Mouse (Mus musculus) limb, embryonic 14.5 days (tissue): ENCODE measurements around the gene Ces1f. TPM values are rescaled to one million over a fixed set of nuclear protein-coding genes. Genes with fewer than 3 reads are reported as not detected.

Experiments used
- ATAC-seq: fragments of 200-750 bp; cut with Nextera tagmentation; 2 replicates; pipeline ENCODE4 v1.8.0; 2017; ENCODE audit warnings: low read depth, moderate number of reproducible peaks, moderate TSS enrichment; ENCODE audit not compliant: low FRiP score
- DNase-seq: peaks from one replicate; pipeline ENCODE4 v3.0.0-alpha.2; 2015; ENCODE audit warnings: low spot score
- H3K27ac ChIP-seq: fragments of 300-500 bp; sonication (generic); replicated peaks from 2 replicates; pipeline ENCODE4 v1.5.1; 2014; ENCODE audit warnings: low read depth, mild to moderate bottlenecking, low read length, moderate library complexity, mixed read lengths
- H3K27me3 ChIP-seq: fragments of 300-500 bp; sonication (generic); 2 replicates; pipeline ENCODE4 v1.6.1; 2014; ENCODE audit warnings: low read length, mixed read lengths; ENCODE audit not compliant: control insufficient read depth, insufficient read depth
- H3K36me3 ChIP-seq: fragments of 300-500 bp; sonication (generic); 2 replicates; pipeline ENCODE4 v1.6.1; 2014; ENCODE audit warnings: mild to moderate bottlenecking, low read length, moderate library complexity, mixed read lengths; ENCODE audit not compliant: control insufficient read depth, insufficient read depth
- H3K4me1 ChIP-seq: fragments of 300-500 bp; sonication (generic); 2 replicates; pipeline ENCODE4 v1.6.1; 2014; ENCODE audit warnings: antibody characterized with exemption, low read length, mixed read lengths; ENCODE audit not compliant: control insufficient read depth, insufficient read depth
- H3K4me2 ChIP-seq: fragments of 300-500 bp; sonication (generic); replicated peaks from 2 replicates; pipeline ENCODE4 v1.6.1; 2014; ENCODE audit warnings: low read depth, mild to moderate bottlenecking, low read length, moderate library complexity; ENCODE audit not compliant: severe bottlenecking
- H3K4me3 ChIP-seq: fragments of 300-500 bp; sonication (generic); replicated peaks from 2 replicates; pipeline ENCODE4 v1.5.1; 2014; ENCODE audit warnings: low read length
- H3K9ac ChIP-seq: fragments of 300-500 bp; sonication (generic); 2 replicates; pipeline ENCODE4 v1.6.1; 2014; ENCODE audit warnings: mild to moderate bottlenecking, low read depth, low read length, moderate library complexity; ENCODE audit not compliant: severe bottlenecking
- H3K9me3 ChIP-seq: fragments of 300-500 bp; sonication (generic); 2 replicates; pipeline ENCODE4 v1.6.1; 2016; ENCODE audit warnings: low read length; ENCODE audit not compliant: control insufficient read depth
- POLR2A ChIP-seq: fragments of 200-500 bp; IDR thresholded peaks from 2 replicates; pipeline ENCODE4 v1.8.0; 2012; ENCODE audit warnings: inconsistent platforms, mild to moderate bottlenecking, moderate library complexity, borderline replicate concordance; ENCODE audit not compliant: insufficient read depth, insufficient read length; ENCODE audit errors: extremely low read depth
- WGBS: fragments of 180-500 bp; shearing (Covaris S2); extraction: QIAGEN DNeasy Blood & Tissue Kit; methylation state at CpG from one replicate; pipeline ENCODE4 v1.1.7; 2014; 5-methylcytosine and 5-hydroxymethylcytosine counted together
- polyA plus RNA-seq, 2 experiments: library from polyadenylated mRNA; depleted of rRNA in 1 of 2; stranded (reverse) in 1 of 2; unstranded in 1 of 2; fragments of >200 nt; fragmentation: Nextera tagmentation in 1 of 2; extraction: Ambion mirVana in 1 of 2; gene quantifications; 2 replicates each; pipeline versions ENCODE4 v1.2.1 to v1.2.3; 2012 to 2014

The Ces1f gene
- polyA plus RNA-seq (2012; rRNA removed) (0.08 and 0.09 TPM in 2 replicates), polyA plus RNA-seq (2014; fragmentation: Nextera tagmentation; extraction: Ambion mirVana) (0.22 TPM in 1 of 2 replicates, not detected in the other)

DNA sequence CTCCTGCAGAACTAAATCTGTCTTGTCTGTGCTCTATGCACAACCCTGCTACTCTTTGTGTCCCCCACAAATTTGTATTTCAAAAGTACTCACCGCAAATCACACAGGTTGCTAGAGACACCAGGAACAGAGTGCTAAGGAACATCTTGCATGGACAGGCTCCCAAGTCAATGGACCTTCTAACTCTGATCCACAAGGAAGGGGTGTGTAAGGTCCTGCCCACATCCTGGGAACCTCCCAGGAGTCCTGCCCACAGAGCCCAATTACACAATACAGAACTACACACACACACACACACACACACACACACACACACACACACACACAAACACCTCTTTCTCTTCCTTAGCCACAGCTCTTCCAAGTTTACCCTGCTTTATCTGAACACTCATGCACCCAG is at the start of gene Ces1f:
TSS of gene Ces1f (minus strand) at position 192 of the 400 bp plus-strand sequence.
- Histone ChIP-seq H3K4me1 (no peaks in the 10 kb centered on the region), H3K4me2 (no peak within 1 kb of the TSS), H3K27me3 (no peaks in the 10 kb centered on the region), H3K9ac (no peak within 1 kb of the TSS), H3K4me3 (no peak within 1 kb of the TSS), H3K9me3 (no peaks in the 10 kb centered on the region), H3K36me3 (no peaks in the 10 kb centered on the region), H3K27ac (no peak within 1 kb of the TSS)
- ATAC-seq = no peak
- WGBS = 89% methylated on average over 1 of the region's 1 CpGs
- no peak for TF ChIP-seq POLR2A
- no peak for DNase-seq

DNA sequence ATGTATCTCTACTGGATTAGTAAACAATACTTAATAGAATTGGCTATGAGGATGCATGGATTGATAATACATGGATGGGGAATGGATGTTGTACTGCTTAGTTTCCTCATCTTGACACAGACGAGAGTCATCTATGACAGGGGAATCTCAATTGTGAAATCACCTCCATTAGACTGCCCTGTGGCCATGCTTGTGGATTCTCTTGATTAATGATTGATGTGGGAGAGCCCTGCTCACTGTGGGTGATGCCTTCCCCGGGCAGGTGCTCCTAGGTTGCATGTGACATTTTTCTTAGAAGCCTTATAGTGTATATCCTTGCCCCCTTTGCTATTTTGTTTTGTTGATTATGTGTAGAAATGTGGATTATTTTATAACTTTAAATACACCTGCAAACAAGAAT is 45.6 kb upstream of the Ces1f start:
- Histone ChIP-seq H3K27ac (no peak overlapping the region), H3K4me3 (no peak overlapping the region), H3K9ac (no peak overlapping the region), H3K27me3 (no peaks in the 10 kb centered on the region), H3K36me3 (no peaks in the 10 kb centered on the region), H3K9me3 (no peaks in the 10 kb centered on the region), H3K4me2 (no peak overlapping the region), H3K4me1 (no peaks in the 10 kb centered on the region)
- no peak for TF ChIP-seq POLR2A
- 71% methylated on average over 2 of the region's 2 CpGs for WGBS
- no peak for ATAC-seq
- no peak for DNase-seq

DNA sequence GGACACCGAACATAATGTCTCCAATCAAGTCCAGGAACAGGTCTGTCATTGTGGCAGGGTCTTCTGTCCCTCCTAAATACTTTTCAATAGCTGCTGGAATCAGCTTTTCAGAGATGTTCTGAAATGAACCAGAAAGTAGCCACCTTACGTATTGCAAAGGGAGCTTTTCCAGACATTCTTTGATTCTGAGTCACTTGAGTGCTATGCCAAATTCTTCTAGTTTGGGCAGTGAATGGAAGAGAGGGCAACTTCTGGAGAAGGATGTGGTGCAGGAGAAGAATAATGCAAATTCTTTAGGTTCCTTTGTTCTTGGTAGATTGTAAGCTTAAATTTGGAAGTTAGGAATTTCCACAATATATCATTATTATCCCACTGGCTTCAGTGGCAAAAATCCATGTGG is 37.5 kb upstream of the Ces1f start:
- Histone ChIP-seq H3K27me3 (no peaks in the 10 kb centered on the region), H3K4me3 (no peak overlapping the region), H3K4me2 (no peak overlapping the region), H3K27ac (no peak overlapping the region), H3K9me3 (no peaks in the 10 kb centered on the region), H3K9ac (no peak overlapping the region), H3K4me1 (no peaks in the 10 kb centered on the region), H3K36me3 (no peaks in the 10 kb centered on the region)
- TF ChIP-seq POLR2A = no peak
- DNase-seq = no peak
- no peak for ATAC-seq
- 92% methylated on average over 2 of the region's 2 CpGs for WGBS

DNA sequence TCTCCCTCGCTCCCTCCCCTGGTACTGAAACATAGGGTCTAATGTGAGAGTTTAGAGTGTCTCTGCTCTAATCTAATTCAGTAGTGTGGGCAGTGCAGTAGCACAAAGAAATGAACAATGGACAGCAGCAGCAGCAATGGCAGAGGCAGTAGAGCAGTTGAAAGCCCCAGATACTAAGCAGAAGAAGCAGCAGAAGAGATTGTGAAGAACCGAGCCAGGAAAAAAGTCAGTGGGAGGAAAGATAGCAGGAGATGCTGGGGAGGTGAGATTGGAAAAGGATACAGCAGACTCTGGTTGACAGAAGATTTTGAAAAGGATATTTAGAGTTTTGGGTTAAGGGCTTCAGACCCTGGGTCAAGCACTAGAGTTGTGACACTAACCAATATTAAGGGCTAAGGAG is 36.0 kb upstream of the Ces1f start:
- no peak for TF ChIP-seq POLR2A
- DNase-seq (no peak), ATAC-seq (no peak)
- no peak overlapping the region for H3K9ac ChIP-seq
- WGBS = 82% methylated on average over 2 of the region's 2 CpGs
- H3K36me3 ChIP-seq = no peaks in the 10 kb centered on the region
- no peak overlapping the region for H3K4me2 ChIP-seq
- H3K27ac ChIP-seq = no peak overlapping the region
- no peaks in the 10 kb centered on the region for H3K27me3 ChIP-seq
- H3K9me3 ChIP-seq = no peaks in the 10 kb centered on the region
- H3K4me3 ChIP-seq = no peak overlapping the region
- H3K4me1 ChIP-seq = no peaks in the 10 kb centered on the region

DNA sequence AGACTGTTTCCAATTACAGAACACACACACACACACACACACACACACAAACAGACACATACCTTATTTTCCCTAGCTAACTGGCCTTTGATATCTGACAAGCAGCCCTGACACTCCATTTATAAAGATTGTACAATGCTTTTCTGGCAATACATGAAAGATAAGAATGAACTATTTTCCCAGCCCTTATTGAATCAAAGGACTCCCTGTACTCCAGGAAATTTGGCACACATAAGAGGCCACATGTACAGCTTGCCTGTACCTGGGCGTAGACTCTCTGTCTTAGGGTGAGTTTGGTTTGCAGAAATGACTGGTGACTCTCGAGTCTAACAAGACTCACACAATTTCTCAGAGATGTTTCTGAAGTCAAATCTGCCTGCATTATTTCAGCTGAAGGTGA is 4.3 kb upstream of the Ces1f start:
- 53% methylated on average over 2 of the region's 2 CpGs for WGBS
- Histone ChIP-seq H3K4me1 (no peaks in the 10 kb centered on the region), H3K9me3 (no peaks in the 10 kb centered on the region), H3K36me3 (no peaks in the 10 kb centered on the region), H3K4me2 (no peak overlapping the region), H3K4me3 (no peak overlapping the region), H3K27me3 (no peaks in the 10 kb centered on the region), H3K27ac (no peak overlapping the region), H3K9ac (no peak overlapping the region)
- ATAC-seq = no peak
- TF ChIP-seq POLR2A = no peak
- DNase-seq = no peak

- no peak for ATAC-seq
- no peak overlapping the region for H3K4me2 ChIP-seq
- no peak for DNase-seq
- H3K4me3 ChIP-seq = no peak overlapping the region
- WGBS = 78% methylated on average over 3 of the region's 3 CpGs
- H3K9me3 ChIP-seq = no peaks in the 10 kb centered on the region
- H3K9ac ChIP-seq = no peak overlapping the region
- no peaks in the 10 kb centered on the region for H3K4me1 ChIP-seq
- no peak for TF ChIP-seq POLR2A
- no peak overlapping the region for H3K27ac ChIP-seq
- no peaks in the 10 kb centered on the region for H3K36me3 ChIP-seq
- no peaks in the 10 kb centered on the region for H3K27me3 ChIP-seq
Observed at GRCm38 (mm10) chr8:93282349-93282748, 2.8 kb upstream of the Ces1f start.
